Mouse (Mus musculus) spleen, postnatal 14 days (tissue): ENCODE results near the gene Grrp1.
"Not testable (repeated sequence)": the region's sequence is repeated elsewhere in the genome, so short reads cannot be mapped to it uniquely, and the experiment has no call there.

ENCODE experiments used
- DNase-seq, 2 experiments: peaks; one replicate each; pipeline ENCODE4 v3.0.0; 2021 to 2022; ENCODE audit warnings: low spot score in 2 of 2

Gene Grrp1

GRCm38 (mm10) chr4:134269622-134270021, 15.7 kb upstream of the Grrp1 start:
- DNase-seq, result not testable (repeated sequence)

GRCm38 (mm10) chr4:134268102-134268655, 14.3 kb upstream of the Grrp1 start:
- DNase-seq, result no peak

GRCm38 (mm10) chr4:134265860-134266585, 12.1 kb upstream of the Grrp1 start:
- DNase-seq, result no peak

- DNase-seq, result peak in 1 of 2 experiments; percentile 41
Measured at GRCm38 (mm10) chr4:134263191-134263590, 9.3 kb upstream of the Grrp1 start.

- DNase-seq, result no peak
Measured at GRCm38 (mm10) chr4:134258354-134258753, 4.4 kb upstream of the Grrp1 start.

- no peak for DNase-seq
Measured at GRCm38 (mm10) chr4:134257198-134258009, 3.5 kb upstream of the Grrp1 start.

- DNase-seq, result no peak
Measured at GRCm38 (mm10) chr4:134256407-134257197, 2.7 kb upstream of the Grrp1 start.

GRCm38 (mm10) chr4:134255854-134256253, 1.9 kb upstream of the Grrp1 start:
- no peak for DNase-seq

- no peak for DNase-seq
Measured at GRCm38 (mm10) chr4:134254835-134255234, 929 bp upstream of the Grrp1 start.

GRCm38 (mm10) chr4:134252911-134253721, 790 bp downstream of the Grrp1 start:
- DNase-seq, result no peak

GRCm38 (mm10) chr4:134252131-134252910, 1.6 kb downstream of the Grrp1 start:
- DNase-seq, result no peak

GRCm38 (mm10) chr4:134251241-134252130, 2.4 kb downstream of the Grrp1 start:
- DNase-seq, result no peak

- DNase-seq, result no peak
Measured at GRCm38 (mm10) chr4:134250930-134251240, 3.0 kb downstream of the Grrp1 start.

GRCm38 (mm10) chr4:134250116-134250929, 3.6 kb downstream of the Grrp1 start:
- DNase-seq, result no peak

- peak; percentile 24 to 60 for DNase-seq
Measured at GRCm38 (mm10) chr4:134249651-134250050, 4.3 kb downstream of the Grrp1 start.

- no peak for DNase-seq
Measured at GRCm38 (mm10) chr4:134246719-134247258, 7.1 kb downstream of the Grrp1 start, which contains the start of gene Gm30191. Gene Gm30191 (plus strand): TSS chr4:134246935.

- DNase-seq, result no peak
Measured at GRCm38 (mm10) chr4:134246256-134246655, 7.7 kb downstream of the Grrp1 start.
